Mouse (Mus musculus) megakaryocyte, adult 5-6 weeks (primary cell): ENCODE data around the gene Donson. TPM values are rescaled to one million over a fixed set of nuclear protein-coding genes. Genes with fewer than 3 reads are reported as not detected.

Source experiments
- ATAC-seq: 2 replicates; pipeline ENCODE4 v1.8.0; 2016; ENCODE audit warnings: mild to moderate bottlenecking, inconsistent platforms; ENCODE audit not compliant: poor library complexity, severe bottlenecking
- total RNA-seq, 2 experiments: library from RNA; stranded (forward) in 1 of 2; stranded (reverse) in 1 of 2; fragments of 153-499, 151-499 nt in 1 of 2; fragments of 221-1000, 200-1000 nt in 1 of 2; gene quantifications; 2 replicates each; pipeline versions ENCODE4 v1.2.3 to v1.2.4; 2015 to 2017

Gene Donson
- total RNA-seq (2015) (17.8 and 32.6 TPM in 2 replicates), total RNA-seq (2017) (23.5 and 50.1 TPM in 2 replicates)

DNA sequence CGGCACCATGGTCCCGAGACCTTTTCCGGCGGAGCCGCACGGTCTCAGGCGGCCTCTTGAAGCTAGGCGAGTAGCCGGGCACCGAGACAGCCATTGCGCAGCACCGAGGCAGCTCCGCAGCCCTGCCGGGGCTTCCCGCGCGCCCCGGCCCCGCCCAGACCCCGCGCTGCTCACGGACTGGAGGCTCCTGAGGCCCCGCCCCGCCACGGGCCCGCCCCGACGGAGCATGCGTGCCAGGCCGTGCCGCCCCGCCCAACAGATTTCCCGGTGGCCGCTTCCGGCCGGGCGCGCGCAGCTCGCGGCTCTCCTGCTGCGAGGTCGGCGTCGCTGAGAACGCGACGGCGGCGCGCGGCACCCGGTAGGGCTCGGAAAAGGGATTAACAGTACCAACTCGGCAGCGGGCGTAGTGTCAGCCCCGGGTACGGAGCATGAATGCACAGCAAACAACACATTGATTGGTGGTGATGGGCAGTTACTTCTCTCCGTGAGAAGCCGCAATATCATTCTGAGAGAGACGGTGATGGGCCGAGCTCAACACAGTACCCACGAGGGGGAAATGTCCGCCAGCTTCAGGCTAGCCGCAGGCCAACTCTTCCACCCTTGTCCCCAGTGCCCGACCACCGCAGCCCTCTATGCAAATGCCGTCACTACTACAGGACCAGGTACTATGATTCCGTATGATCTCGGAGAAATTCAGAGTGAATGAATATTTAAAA lies at the start of gene Donson:
Donson (minus strand) TSS at position 152 of the 716 bp plus-strand sequence.
- ATAC-seq = peak; percentile 92

DNA sequence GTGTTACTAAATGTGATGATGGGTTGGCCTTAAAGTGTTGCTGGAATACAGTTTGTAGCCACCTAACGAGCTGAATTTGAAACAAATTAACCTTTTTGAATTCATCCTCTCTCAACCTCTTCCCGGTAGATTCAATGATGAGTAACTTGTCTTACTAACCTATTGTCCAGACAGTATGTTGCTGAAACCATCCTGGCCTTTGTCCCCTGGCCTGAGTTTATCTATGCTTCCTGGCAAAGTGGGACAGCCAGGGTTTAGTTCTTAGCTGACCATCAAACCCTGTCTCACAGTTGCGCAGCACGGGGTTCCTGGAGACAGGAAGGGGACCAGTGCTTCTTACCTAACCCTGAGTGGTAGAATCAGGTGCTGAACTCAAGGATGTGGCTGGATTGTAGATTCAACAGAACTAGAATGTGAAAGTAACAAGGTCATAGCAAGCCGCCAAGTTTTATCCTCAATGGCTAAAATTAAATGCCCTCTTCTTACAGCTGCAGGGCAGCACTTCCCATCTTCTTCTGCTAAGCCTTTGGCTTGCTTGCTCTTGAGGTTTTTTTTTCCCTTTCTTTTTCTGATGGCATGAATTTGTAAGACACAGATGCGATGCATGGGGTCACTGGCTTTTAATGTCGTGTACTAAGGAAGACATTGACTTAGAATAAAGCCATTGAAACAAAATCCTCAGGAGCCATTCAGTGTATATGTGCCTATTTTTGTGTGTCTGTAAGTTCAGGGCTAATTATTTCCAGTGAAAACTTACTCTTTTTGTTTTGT lies 47.7 kb upstream of the Donson start:
- no peak for ATAC-seq

DNA sequence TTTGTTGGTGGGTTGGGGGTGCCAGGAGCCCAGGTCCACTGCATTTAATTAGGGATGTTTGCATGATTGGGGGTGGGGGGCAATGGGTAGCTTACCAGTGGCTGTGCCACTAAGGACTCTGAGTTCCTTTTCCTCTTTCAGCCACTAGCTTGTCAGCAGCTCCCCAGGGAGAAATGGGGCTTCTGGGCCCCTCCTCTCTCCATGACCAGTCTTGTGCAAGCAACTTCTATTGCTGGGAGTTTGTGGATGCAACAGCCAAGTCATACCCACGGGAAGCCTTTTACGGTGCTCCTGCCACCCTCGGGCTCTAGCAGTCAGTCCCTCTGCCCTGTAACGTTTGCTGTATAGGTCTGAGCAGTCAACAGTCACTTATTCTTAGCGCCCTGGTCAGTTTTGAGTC lies 46.2 kb upstream of the Donson start:
- peak; percentile 66 for ATAC-seq

DNA sequence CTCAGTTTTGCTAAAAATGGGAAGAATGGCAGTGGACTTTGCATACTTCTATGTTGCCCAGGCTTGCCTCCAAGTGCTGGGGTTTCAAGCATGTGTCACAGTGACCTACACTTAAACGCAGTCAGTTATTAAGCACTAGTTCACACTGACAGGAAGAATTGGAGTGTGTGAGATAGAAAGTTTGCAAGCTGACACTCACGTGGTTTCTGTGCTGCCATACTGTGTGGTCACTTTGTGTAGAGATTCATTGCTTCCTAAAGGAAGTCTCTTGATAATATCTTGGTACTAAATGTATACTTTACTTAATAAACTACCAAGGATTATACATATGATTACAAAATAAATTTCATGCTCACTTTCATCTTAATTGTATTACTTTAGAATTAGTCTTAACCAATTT lies 44.2 kb upstream of the Donson start:
- no peak for ATAC-seq

DNA sequence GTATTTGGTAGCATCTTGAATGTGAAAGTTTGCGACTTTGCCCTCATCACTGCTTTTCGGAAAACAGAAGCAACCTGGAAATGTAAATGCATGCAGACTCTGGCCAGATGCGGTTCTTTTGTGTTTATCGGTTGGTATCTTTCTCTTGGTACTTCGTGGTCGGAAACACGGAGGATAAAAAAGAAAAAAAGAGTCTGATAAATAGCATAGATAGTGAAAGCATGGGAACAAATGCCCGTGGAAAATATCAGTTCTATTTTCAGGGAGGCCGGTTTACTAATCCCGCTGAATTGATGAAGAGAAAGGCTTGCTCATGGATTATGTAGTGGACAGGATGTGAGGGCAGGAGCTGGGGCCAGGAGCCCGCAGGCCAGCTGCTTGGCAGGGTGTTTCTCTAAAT lies 41.9 kb upstream of the Donson start:
- ATAC-seq = no peak

DNA sequence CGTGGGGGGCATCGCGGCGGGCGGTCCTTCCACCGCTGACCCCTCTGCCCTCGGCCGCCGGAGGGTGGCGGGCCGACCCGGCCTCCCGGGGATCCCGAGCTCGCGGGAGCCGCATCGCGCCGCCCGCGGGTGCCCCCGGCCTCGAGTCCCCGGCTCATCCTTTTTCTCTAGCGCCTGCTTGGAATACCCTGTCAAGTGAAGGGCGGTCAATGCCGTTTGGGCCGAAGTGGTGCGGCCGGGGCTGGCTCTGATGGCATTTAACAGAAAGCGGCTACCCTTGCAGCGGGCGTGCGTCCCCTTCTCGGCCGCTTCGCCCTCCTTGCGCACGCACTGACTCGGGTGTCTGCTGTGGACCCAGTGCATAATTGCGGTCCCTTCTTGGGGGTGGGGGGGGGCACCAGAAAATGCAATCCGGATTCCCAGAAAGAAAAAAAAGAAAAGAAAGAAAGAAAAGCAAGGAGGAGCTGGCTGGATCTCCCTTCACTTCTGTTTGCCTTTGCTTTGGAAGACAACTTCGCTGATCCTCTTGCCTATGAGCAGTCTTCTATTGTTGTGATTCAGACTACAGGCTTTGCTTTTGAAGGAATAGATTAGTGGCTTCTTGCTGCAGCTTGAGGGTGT lies 41.4 kb upstream of the Donson start:
- no peak for ATAC-seq

DNA sequence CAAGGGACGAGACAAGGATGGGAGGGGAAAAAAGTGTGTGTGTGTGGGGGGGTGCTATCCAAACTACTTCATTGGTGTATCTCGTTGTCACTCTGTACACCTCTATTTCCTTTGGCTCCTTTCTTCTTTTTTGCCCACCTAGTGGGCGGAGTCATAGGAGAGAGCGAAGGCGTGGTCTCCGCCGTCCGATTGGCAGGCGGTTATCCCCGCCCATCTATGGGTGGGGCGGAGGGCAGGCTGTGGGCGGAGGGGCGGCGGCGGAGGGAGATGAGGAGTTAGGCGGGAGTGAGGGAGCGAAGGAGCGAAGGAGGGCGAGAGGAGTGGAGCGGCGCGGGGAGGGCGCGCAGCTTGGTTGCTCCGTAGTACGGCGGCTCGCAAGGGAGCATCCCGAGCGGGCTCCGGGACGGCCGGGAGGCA lies 40.5 kb upstream of the Donson start, which contains the start of gene Itsn1:
Itsn1 (plus strand) TSS at position 216 of the 417 bp plus-strand sequence.
- peak; percentile 72 for ATAC-seq

DNA sequence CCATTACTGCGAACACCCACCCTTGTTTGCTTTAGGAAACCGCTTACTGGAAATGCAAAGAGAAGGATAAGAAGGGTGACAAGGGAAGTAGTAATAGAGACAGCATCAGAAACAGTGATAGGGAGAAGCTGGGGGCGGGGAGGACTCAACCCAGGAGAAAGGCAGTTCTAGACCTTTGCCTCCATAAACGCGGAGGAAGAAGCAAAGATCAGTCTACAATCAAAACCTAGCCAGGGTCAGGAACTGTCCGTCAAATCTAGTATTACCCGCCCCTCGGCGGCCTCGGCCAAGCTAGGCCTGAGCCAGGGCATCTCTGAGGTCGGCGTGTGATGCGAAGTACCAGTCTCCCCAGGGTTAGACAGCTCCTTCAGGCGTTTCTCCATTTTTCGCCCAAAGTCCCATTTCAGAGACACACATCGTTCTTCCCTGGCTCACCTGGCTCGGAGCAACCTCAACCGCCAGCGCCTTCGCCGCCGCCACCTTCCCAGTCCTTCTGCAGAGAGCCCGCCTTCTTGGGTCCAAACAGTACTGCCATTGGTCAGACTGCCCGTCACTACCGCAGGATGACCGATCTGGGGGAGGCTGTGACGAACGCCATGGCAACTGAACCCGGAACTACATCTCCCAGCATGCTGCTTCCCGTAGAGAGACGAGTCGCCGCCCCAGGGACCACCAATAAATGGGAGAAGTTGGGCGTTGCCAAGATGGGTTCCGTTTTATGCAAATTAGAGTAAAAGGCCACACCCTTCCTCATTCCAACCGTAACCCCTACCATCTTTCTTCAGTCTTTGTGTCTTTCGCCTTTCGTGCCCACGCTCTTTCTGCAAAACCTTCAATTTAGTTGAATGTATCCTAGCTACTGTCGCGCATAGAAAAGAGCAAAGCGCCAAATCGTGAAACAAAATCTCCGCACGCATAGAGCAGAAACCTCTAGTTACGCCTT lies 39.8 kb upstream of the Donson start, which contains the start of gene Cryzl1:
Cryzl1 (minus strand) TSS at position 853 of the 943 bp plus-strand sequence.
- ATAC-seq = peak; percentile 82

DNA sequence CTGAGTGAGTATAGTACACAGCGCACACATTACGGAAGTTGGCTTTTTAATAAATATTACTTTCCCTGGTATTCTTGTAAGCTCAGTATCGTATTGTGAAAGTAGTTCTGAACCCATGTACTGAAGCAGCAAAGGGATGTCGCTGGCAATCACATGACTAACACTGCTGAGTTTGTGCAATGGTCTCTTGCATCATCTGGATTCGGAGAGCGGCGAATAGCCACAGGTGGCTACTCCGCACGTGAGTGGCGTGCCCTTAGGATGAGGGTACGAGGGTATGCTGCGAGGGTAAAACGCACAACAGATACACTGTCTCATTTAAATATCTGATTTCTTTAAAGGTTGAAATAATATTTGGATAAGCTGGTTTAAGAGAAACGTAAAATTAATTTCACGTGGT lies 38.9 kb upstream of the Donson start:
- ATAC-seq = peak; percentile 31

DNA sequence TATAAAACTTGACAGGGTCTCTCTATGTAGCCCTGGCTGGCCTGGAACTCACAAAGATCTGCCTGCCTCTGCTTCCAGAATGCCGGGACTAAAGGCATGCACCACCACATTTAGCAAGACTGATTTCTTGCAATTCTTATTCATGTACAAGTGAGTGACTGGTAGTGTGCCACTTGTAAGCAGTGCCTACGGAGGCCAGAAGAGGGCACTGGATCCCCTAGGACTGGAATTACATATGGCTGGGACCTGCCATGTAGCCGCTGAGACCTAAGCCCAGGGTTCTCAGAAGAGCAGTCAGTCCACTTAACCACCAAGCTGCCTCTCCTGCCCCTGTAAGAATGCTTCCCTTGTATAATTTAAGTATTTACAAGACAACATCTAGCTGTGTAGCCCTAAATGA lies 35.7 kb upstream of the Donson start:
- ATAC-seq = no peak

DNA sequence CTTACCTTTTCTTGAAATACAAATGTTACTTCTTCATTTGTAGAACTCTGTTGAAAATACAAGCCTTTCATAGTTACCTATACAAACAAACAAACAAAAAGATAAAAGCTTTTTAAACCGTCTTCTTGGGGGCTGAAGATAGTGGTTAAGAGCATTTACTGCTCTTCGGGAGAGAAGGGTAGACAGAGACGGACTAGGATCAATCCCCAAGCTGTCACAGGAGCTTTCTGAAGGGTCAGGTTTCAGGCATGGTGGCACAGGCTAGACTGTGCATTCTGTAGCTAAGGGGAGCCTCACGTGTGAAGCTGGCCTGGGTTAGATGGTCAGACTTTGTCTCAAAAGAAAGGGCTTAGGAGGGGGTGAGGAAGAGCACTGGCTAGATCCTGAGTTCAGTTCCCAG lies 28.8 kb upstream of the Donson start:
- ATAC-seq = no peak

DNA sequence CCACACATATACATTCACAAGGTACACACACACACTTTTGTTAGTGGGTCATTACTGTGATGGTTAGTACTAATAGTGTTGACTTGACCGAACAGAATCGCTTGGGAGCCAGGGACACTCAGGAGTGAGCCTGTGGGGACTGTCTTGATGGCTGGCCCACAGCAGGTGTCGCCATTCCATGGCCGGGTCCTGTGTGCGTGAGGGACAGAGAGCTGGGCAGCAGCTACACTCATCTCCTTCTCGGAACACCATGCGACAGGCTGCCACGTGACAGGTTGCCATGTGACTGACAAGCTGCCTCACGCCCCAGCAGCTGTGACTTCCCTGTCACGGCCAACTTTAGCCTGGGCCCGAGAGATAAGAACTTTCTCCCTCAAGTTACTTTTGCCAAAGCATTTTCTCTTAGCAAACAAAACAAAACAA lies 28.4 kb upstream of the Donson start:
- ATAC-seq = peak; percentile 68

DNA sequence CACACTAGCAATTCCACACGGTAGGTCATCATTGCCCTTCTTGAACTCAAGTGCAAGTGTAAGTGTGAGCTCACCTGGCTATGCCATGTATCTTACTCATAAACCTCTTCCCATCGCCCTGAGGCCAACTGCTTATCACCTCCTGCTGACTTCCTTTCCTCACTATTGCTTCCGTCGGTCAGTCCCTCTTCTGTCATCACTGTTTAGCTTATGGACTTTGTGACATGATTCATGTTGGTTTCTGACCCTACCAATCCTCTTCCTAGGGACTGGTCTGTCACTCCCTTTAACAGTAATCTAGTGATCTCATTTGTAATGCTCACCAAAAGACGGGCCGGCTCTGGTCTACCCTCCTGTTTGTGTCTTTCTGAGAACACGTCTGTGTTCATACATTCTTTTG lies 21.7 kb upstream of the Donson start:
- no peak for ATAC-seq

DNA sequence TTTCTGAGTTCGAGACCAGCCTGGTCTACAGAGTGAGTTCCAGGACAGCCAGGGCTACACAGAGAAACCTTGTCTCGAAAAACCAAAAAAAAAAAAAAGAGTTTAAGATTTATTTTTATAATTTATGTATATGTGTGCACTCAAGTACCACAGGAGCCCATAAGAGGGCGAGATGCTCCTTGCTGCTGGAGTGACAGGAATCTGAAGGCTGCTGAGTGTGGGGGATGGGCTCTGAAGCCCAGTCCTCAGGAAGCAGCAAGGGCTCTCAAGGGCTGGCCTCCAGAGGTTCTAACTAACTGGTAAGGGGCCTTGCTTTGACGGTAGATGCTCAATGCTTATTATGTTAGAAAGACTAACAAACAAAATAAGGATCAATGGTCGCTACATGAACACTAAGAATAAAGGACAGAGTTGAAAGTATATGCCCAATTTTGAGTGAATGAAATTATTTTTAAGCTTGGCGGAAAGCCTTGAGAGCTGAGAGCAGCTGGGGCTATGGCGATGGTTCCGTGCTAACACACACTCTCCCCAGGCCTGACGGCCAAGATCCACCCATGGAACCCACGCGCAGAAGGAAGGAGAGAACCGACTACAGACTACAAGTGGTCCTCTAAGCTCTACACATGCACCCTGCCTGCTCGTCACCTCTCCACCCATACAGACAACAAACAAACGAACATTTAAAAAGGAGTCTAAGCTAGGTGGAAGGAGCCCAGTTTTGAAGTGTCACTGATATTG lies 16.2 kb upstream of the Donson start:
- ATAC-seq = no peak

DNA sequence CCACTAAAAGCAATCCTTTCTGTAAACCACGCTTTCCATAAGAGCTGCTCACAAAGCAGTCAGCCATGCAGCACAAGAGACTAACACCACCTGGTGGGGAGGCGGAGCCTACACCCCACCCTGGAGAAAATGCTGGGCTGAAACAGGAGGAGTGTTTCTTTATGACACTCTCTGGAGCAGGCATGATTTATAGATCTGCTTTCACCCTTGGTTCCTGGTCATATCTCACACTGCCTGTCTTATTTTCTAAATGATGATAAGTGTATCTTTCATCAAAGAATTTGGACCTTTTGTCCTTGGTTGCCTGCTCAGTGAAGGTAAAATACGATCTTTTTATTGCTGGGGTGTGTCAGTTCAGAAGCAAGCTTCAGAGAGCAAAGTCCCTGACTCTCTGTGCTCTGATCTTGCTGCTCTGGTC lies 14.2 kb upstream of the Donson start:
- ATAC-seq = no peak

DNA sequence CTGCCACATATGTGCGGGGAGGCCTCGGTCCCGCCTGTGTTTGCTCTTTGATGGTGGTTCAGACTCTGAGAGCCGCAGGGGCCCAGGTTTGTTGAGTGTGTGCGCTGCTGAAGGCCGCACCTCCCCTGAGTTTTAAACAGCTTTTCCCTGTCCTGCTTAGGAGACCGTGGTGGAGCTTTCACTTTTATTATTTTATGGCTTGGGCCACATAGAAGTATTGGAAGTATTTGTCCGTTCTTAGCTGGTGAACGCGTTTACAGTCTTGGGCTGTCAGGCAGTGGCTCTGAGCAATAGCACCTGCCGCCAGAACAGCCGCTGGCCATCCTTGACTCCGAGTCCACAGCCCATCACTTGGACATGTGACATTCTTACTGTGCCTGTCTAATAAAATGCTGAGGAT lies 13.3 kb upstream of the Donson start:
- no peak for ATAC-seq

DNA sequence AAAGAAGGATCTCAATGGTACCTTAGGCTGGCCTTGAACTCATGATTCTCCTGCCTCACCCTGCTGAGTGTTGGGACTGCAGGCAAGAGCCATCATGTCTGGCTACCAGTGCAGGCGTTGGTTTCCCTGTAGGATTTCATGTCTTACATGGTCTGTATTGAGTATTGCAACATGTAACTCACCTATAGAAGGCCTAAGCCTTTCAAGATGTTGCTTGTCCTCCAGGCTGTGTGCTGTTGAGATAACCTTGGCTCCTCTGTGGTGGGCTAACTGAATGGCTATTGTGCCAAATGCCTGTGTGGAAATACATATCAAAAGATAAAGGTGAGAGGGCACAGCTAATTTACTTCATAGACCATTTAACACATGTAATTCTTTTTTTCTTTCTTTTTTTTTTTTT lies 10.4 kb upstream of the Donson start:
- no peak for ATAC-seq

DNA sequence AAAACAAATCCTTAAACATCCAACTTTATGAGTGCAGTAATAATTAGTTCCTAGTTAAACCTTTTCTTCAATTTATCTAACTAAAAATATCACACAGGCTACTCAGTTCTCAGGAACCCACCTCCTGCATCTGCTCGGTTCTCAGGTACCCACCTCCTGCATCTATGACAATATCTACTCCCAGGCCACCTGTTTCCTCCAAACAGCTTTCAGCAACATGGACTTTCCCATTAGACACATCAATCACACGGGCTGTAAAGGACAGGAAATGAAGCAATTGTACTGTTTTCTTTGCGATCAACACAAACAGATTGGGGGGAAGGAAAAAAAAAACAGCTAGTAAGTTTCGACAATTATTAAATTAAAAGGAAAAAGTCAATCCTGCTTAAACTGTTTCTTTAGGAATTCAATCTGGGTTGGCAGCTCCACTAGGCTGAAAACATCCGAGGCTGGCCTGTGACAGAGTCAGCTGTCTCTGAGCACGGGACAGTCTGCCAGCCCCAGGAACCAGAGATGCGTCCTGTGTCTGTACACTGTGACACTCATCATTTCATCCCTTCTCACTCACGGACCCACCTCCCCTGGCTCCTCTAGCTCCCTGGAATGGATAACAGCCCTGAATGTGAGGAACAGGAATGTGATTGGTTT lies 6.7 kb upstream of the Donson start:
- ATAC-seq = no peak

DNA sequence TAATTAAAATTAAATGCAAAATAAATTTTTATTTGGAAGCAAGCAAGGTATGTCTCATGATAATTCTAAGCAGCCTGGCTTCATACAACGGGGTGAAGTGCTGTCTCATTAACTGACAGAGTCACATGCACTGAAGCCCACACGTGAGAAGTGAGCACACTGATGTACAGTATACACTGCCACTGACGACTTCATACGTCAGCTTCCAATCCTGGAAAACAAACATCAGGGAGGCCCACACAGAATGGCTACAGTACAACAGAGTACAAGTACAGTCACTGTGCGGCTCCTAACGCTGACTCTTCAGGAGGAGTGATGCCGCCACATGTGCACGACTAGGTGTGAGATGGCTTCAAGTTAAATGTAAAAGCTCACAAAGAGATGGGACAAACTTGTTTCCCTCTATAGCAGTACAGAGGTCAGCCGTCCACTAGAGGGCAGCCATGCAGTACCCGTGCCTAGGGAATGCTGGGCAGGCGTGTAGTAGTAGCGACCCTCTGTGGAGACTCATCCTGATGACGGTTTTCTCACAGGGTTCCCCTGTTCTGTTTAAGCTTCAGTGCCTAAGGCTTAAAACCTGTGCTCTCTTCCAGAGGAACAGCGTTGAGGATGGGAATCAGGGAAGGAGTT lies 6.0 kb upstream of the Donson start:
- ATAC-seq = peak; percentile 94
